Mouse (Mus musculus) ES-Bruce4 (cell line): ENCODE measurements around the gene Arhgef5. TPM values are rescaled to one million over a fixed set of nuclear protein-coding genes. Genes with fewer than 3 reads are reported as not detected.

Source experiments
- H3K27ac ChIP-seq: 2 replicates; pipeline ENCODE4 v1.5.1; 2012; ENCODE audit warnings: low read length, inconsistent platforms; ENCODE audit not compliant: insufficient read depth
- H3K27me3 ChIP-seq: 2 replicates; pipeline ENCODE4 v1.6.1; 2012; ENCODE audit warnings: mild to moderate bottlenecking, low read length, inconsistent platforms; ENCODE audit not compliant: control insufficient read depth, poor library complexity, insufficient read depth, severe bottlenecking
- H3K36me3 ChIP-seq: 2 replicates; pipeline ENCODE4 v1.6.1; 2012; ENCODE audit warnings: inconsistent platforms, mild to moderate bottlenecking, low read length, moderate library complexity; ENCODE audit not compliant: control insufficient read depth, poor library complexity, insufficient read depth, severe bottlenecking
- H3K4me1 ChIP-seq: one replicate; pipeline ENCODE4 v1.8.1; 2011; ENCODE audit warnings: low read length; ENCODE audit not compliant: control insufficient read depth, insufficient read depth
- H3K4me3 ChIP-seq: 2 replicates; pipeline ENCODE4 v1.5.1; 2011; ENCODE audit warnings: low read depth, mild to moderate bottlenecking, low read length
- H3K9ac ChIP-seq: 2 replicates; pipeline ENCODE4 v1.6.1; 2012; ENCODE audit warnings: low read depth, mild to moderate bottlenecking, inconsistent platforms; ENCODE audit not compliant: poor library complexity, severe bottlenecking
- H3K9me3 ChIP-seq: replicated peaks from 2 replicates; pipeline ENCODE4 v1.6.1; 2012; ENCODE audit warnings: mild to moderate bottlenecking, low read length, inconsistent platforms; ENCODE audit not compliant: control insufficient read depth, poor library complexity, insufficient read depth, severe bottlenecking
- CTCF ChIP-seq: IDR thresholded peaks from one replicate; pipeline ENCODE4 v1.8.1; 2011; ENCODE audit warnings: low read depth, low read length
- EP300 ChIP-seq: IDR thresholded peaks from 2 replicates; pipeline ENCODE4 v1.6.1; 2011; ENCODE audit warnings: low read depth, low read length; ENCODE audit not compliant: insufficient read depth
- POLR2A ChIP-seq: IDR thresholded peaks from one replicate; pipeline ENCODE4 v1.8.1; 2011; ENCODE audit warnings: low read length; ENCODE audit not compliant: insufficient read depth
- polyA plus RNA-seq: library from polyadenylated mRNA; stranded (reverse); fragments of >200 nt; gene quantifications from 2 replicates; pipeline ENCODE4 v1.2.4, GENCODE M21; 2011; ENCODE audit warnings: low read depth; ENCODE audit not compliant: missing spikeins, insufficient read depth, insufficient read length

Gene Arhgef5
- polyA plus RNA-seq, 1 experiment = 24.5 TPM

DNA sequence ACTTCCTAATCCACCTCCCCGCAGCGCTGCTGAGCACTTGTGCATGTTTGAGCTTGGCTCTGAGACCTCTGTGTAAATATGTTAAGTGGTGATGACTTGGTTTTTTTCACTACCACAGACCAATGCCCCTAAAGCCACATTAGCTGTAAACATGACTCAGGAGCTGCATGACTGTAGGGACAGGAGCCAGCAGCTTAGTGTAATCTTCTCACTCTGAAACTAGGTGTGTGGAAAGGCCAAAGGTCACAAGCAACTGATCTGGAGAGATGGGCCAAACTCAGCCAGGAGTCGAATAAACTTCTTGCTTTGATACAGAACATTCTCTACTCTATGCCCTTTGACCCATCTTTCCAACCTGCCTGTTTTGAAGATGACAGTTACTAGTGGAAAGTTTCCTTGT, 26.7 kb downstream of the Arhgef5 start:
- H3K27me3 ChIP-seq = no peaks in the 10 kb centered on the region
- TF ChIP-seq POLR2A (no peak), CTCF (no peak)
- H3K4me1 ChIP-seq = no peaks in the 10 kb centered on the region
- H3K9ac ChIP-seq = no peak overlapping the region
- H3K9me3 ChIP-seq = no peaks in the 10 kb centered on the region
- no peak overlapping the region for H3K4me3 ChIP-seq
- H3K36me3 ChIP-seq = no peaks in the 10 kb centered on the region; the same call in 1 of the 2 replicates
- H3K27ac ChIP-seq = no peak overlapping the region; the same call in 1 of the 2 replicates

DNA sequence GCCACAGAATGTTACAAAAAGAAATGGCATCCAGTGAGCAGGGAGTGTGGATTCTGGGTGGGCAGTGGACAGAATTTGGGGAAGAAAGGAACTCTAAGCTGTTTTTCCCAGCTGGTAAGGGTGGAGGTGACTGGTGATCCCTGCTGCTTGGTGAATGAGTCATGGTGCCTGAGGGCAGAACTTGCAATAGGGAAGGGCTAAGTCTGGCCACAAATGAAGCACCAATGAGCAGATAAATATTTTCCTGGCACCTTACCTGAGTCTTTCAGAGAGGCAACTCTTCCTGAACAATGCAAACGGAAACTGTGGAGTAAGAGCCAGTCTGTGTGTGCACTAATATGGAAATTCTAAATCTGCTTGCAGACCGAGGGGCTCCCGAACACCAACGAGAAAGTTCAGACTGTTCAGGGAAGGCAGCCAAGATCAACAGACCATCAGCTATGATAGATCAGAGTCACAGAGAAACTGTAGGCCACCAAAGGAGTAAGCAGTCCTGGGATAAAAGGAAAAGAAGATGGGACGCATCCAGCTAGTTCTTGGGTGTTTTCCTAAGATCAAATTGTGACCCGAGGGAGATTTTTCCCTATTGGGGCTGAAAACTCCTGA, 27.2 kb downstream of the Arhgef5 start:
- no peak for TF ChIP-seq CTCF
- TF ChIP-seq EP300 = no peak
- TF ChIP-seq POLR2A = no peak
- Histone ChIP-seq H3K9ac (no peak overlapping the region), H3K27me3 (no peaks in the 10 kb centered on the region), H3K9me3 (no peaks in the 10 kb centered on the region), H3K4me1 (no peaks in the 10 kb centered on the region), H3K36me3 (no peaks in the 10 kb centered on the region; the same call in 1 of the 2 replicates), H3K4me3 (no peak overlapping the region), H3K27ac (no peak overlapping the region)

DNA sequence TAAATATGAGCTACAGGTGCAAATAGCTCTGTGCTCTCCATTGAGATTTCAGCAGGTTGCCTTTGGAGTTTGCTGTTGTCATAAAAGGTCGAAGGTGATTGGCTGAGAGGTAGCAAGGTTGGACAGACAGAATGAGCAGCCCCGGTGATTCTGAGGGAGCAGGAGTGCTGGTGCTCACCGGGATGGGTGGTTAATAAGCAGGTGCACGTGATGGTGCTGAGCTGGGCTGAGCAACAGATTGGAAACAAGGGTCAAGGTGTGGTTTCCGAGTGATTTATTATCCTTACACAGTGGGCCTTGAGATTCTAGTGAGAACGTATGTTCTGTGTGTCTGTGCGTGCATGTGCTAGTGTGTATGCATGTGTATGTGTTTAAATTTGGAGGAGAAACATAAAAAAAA, 27.8 kb downstream of the Arhgef5 start:
- TF ChIP-seq POLR2A (no peak), CTCF (no peak), EP300 (no peak)
- H3K27ac ChIP-seq = no peak overlapping the region

GRCm38 (mm10) chr6:43295908-43296307, 30.5 kb downstream of the Arhgef5 start:
- Histone ChIP-seq H3K9ac (no peak overlapping the region), H3K4me1 (no peaks in the 10 kb centered on the region), H3K36me3 (no peaks in the 10 kb centered on the region; the same call in 1 of the 2 replicates), H3K4me3 (no peak overlapping the region), H3K9me3 (no peaks in the 10 kb centered on the region), H3K27me3 (no peaks in the 10 kb centered on the region), H3K27ac (no peak overlapping the region)
- TF ChIP-seq POLR2A (no peak), EP300 (no peak), CTCF (no peak)

More for the DNA sequence above, 27.8 kb downstream of the Arhgef5 start:
- Histone ChIP-seq H3K27me3 (no peaks in the 10 kb centered on the region), H3K4me1 (no peaks in the 10 kb centered on the region), H3K9me3 (no peaks in the 10 kb centered on the region), H3K9ac (no peak overlapping the region), H3K36me3 (no peaks in the 10 kb centered on the region; the same call in 1 of the 2 replicates), H3K4me3 (no peak overlapping the region)

- no peak overlapping the region for H3K4me3 ChIP-seq
- TF ChIP-seq CTCF = no peak
- H3K9me3 ChIP-seq = no peaks in the 10 kb centered on the region
- no peak overlapping the region for H3K9ac ChIP-seq
- H3K4me1 ChIP-seq = no peaks in the 10 kb centered on the region
- no peaks in the 10 kb centered on the region for H3K27me3 ChIP-seq
- H3K27ac ChIP-seq = no peak overlapping the region
- no peaks in the 10 kb centered on the region; the same call in 1 of the 2 replicates for H3K36me3 ChIP-seq
These were observed 31.6 kb downstream of the Arhgef5 start for GRCm38 (mm10) chr6:43296798-43297507.

DNA sequence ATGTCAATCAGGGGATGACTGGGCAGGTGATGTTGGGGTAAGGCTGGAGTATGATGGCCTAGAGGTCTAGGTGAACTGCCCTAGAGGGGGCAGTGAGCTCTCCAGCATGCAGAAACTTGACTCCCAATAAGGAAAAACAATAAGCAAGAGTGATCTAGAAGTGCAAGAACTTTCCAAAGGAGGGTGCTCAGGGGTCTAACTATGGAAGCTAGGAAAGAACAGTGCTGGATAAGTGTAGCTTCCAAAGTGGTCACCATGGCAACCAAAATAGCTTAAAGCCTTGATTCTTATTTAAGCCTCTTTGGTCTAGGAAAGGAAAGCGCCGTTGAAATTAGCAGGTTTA, 32.1 kb downstream of the Arhgef5 start:
- no peak for TF ChIP-seq EP300
- no peak for TF ChIP-seq CTCF
- Histone ChIP-seq H3K36me3 (no peaks in the 10 kb centered on the region; the same call in 1 of the 2 replicates), H3K9me3 (no peaks in the 10 kb centered on the region), H3K27ac (no peak overlapping the region), H3K4me3 (no peak overlapping the region), H3K9ac (no peak overlapping the region), H3K27me3 (no peaks in the 10 kb centered on the region; the same call in 1 of the 2 replicates), H3K4me1 (no peaks in the 10 kb centered on the region)
